8 mouse cellular contexts compared by ENCODE assay signal in the genomic region with DNA sequence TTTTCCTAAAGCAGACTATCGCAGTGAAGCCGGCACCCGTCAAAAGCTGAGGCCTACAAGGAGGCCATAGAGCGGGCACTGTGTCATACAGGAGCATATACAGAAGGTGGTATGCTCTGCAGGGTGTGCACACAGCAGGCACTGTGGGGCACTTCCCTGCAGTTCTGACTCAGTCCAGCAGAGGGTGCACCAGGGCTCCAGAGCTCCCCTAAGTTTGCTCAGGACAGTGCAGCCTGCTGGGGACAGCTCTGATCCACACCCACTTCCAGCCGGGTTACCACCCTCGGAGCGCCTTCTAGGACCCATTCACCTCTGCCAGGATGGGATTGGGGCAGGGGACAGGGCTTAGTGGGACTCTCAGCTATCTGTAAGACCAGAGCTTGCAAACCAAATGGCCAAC. TPM values are rescaled to one million over a fixed set of nuclear protein-coding genes. Genes with fewer than 3 reads are reported as not detected.
DNase-seq lines count a peak whose midpoint lies in the region; ATAC-seq and TF ChIP-seq lines count a peak whose summit lies in the region.

No protein-coding gene starts in this region.

- no peak overlapping the region for H3K4me2 ChIP-seq in embryonic facial prominence, embryonic 12.5 days (replicated peaks)

- H3K36me3 ChIP-seq in embryonic facial prominence, embryonic 12.5 days: no peaks in the 10 kb centered on the region
- no peaks in the 10 kb centered on the region for H3K36me3 ChIP-seq in kidney, adult 2 months (ENCODE audit: control insufficient read depth, insufficient read depth, low read length)

- TF ChIP-seq POLR2A in kidney, adult 2 months (IDR thresholded peaks at IDR 0.05; ENCODE audit: low read depth, low read length): no peak

- no peaks in the 10 kb centered on the region for H3K9me3 ChIP-seq in embryonic facial prominence, embryonic 12.5 days

- WGBS in embryonic facial prominence, embryonic 12.5 days: 4% methylated on average over 7 of the region's 7 CpGs
- 5% methylated on average over 7 of the region's 7 CpGs for WGBS in kidney, adult 2 months

- H3K4me3 ChIP-seq in embryonic facial prominence, embryonic 12.5 days: no peak overlapping the region
- H3K4me3 ChIP-seq in kidney, adult 2 months (ENCODE audit: insufficient read depth, low read depth, low read length): no peak overlapping the region

- DNase-seq in 416B (ENCODE audit: low read depth) (peak; percentile 88), liver (peak; percentile 87)
- DNase-seq in adrenal gland, postnatal 25 days: peak; percentile 86
- DNase-seq in heart, adult 8-10 months (ENCODE audit: low spot score): peak; percentile 81
- peak; percentile 88 for DNase-seq in kidney, adult 2 months
- peak; percentile 73 to 79 for DNase-seq in monocyte, adult 2 months (ENCODE audit: low read depth in 1 of 2, low spot score in 2 of 2)
- peak; percentile 70 to 73 for DNase-seq in spleen, postnatal 36 days (ENCODE audit: low spot score in 2 of 2)

- H3K27me3 ChIP-seq in embryonic facial prominence, embryonic 12.5 days: peaks cover 98% of the 10 kb centered on the region
- no peaks in the 10 kb centered on the region for H3K27me3 ChIP-seq in kidney, adult 2 months (replicated peaks; ENCODE audit: control insufficient read depth, insufficient read depth, low read length)

- ATAC-seq in embryonic facial prominence, embryonic 12.5 days (ENCODE audit: insufficient number of reproducible peaks, insufficient read depth, low FRiP score, low TSS enrichment): peak; percentile 82

- H3K4me1 ChIP-seq in embryonic facial prominence, embryonic 12.5 days: peaks cover 16% of the 10 kb centered on the region
- H3K4me1 ChIP-seq in kidney, adult 2 months (ENCODE audit: control insufficient read depth, insufficient read depth, low read length): no peaks in the 10 kb centered on the region

- H3K27ac ChIP-seq in embryonic facial prominence, embryonic 12.5 days: no peak overlapping the region
- H3K27ac ChIP-seq in kidney, adult 2 months (ENCODE audit: insufficient read depth, low read depth, low read length): no peak overlapping the region

- H3K9ac ChIP-seq in embryonic facial prominence, embryonic 12.5 days: no peak overlapping the region

- TF ChIP-seq CTCF in kidney, adult 2 months (conservative IDR thresholded peaks at IDR 0.05; ENCODE audit: insufficient read depth, insufficient read length, low read depth, low read length): peak; percentile 96

RNA-seq across cellular contexts. Expression of gene Adamtsl5, which starts 2.1 kb away (rescaled TPM):
- 8.9 and 10.4 TPM in 2 replicates for total RNA-seq in adrenal gland, postnatal 25 days (2021)
- 1.0 and 2.2 TPM in 2 replicates for polyA plus RNA-seq in embryonic facial prominence, embryonic 12.5 days (2016; fragmentation: Nextera tagmentation; extraction: Ambion mirVana)
- total RNA-seq in heart, adult 8-10 months (2022): 100 to 1,000 TPM in 2 of 4 experiments, 10 to 100 TPM in 2; 87.9 to 109 (median 99.6) TPM
- polyA plus RNA-seq in kidney, adult 2 months (2012; rRNA removed): 5.5 and 7.4 TPM in 2 replicates

RNA-seq across cellular contexts. Expression of gene Plk5, which starts 6.0 kb away (rescaled TPM):
- 0.15 TPM in 1 of 2 replicates, not detected in the other for total RNA-seq in adrenal gland, postnatal 25 days (2021)
- 0.87 and 1.2 TPM in 2 replicates for polyA plus RNA-seq in embryonic facial prominence, embryonic 12.5 days (2016; fragmentation: Nextera tagmentation; extraction: Ambion mirVana)
- total RNA-seq in heart, adult 8-10 months (2022): 1 to 10 TPM in 2 of 4 experiments, under 1 TPM in 2; 0.91 to 1.3 (median 1.1) TPM
- polyA plus RNA-seq in kidney, adult 2 months (2012; rRNA removed): 1.8 and 2.0 TPM in 2 replicates

RNA-seq across cellular contexts. Expression of gene Reep6, which starts 20.5 kb away (rescaled TPM):
- 8.0 and 12.8 TPM in 2 replicates for total RNA-seq in adrenal gland, postnatal 25 days (2021)
- 4.2 and 5.7 TPM in 2 replicates for polyA plus RNA-seq in embryonic facial prominence, embryonic 12.5 days (2016; fragmentation: Nextera tagmentation; extraction: Ambion mirVana)
- total RNA-seq in heart, adult 8-10 months (2022): 1 to 10 TPM; 3.1 to 7.6 (median 5.0) TPM
- polyA plus RNA-seq in kidney, adult 2 months (2012; rRNA removed): 24.7 and 25.1 TPM in 2 replicates

RNA-seq across cellular contexts. Expression of gene Pcsk4, which starts 21.0 kb away (rescaled TPM):
- total RNA-seq in adrenal gland, postnatal 25 days (2021): 3.0 and 4.3 TPM in 2 replicates
- 4.5 and 5.1 TPM in 2 replicates for polyA plus RNA-seq in embryonic facial prominence, embryonic 12.5 days (2016; fragmentation: Nextera tagmentation; extraction: Ambion mirVana)
- total RNA-seq in heart, adult 8-10 months (2022): 1 to 10 TPM; 1.7 to 3.1 (median 2.7) TPM
- 9.1 and 12.2 TPM in 2 replicates for polyA plus RNA-seq in kidney, adult 2 months (2012; rRNA removed)

RNA-seq across cellular contexts. Expression of gene 2310011J03Rik, which starts 30.0 kb away (rescaled TPM):
- total RNA-seq in adrenal gland, postnatal 25 days (2021): 31.7 and 33.5 TPM in 2 replicates
- polyA plus RNA-seq in embryonic facial prominence, embryonic 12.5 days (2016; fragmentation: Nextera tagmentation; extraction: Ambion mirVana): 50.0 and 50.3 TPM in 2 replicates
- 10 to 100 TPM; 14.3 to 19.8 (median 16.3) TPM for total RNA-seq in heart, adult 8-10 months (2022)
- 47.8 and 52.5 TPM in 2 replicates for polyA plus RNA-seq in kidney, adult 2 months (2012; rRNA removed)
